Mouse (Mus musculus) midbrain, embryonic 15.5 days (tissue): Measurements from ENCODE around the gene Rpl27a. TPM values are rescaled to one million over a fixed set of nuclear protein-coding genes. Genes with fewer than 3 reads are reported as not detected.

Source experiments
- ATAC-seq: fragments of 200-750 bp; cut with Nextera tagmentation; replicated peaks from 2 replicates; pipeline ENCODE4 v1.8.0; 2017; ENCODE audit warnings: moderate TSS enrichment
- H3K27ac ChIP-seq: fragments of 300-500 bp; sonication (generic); 2 replicates; pipeline ENCODE4 v1.5.1; 2015; ENCODE audit warnings: mild to moderate bottlenecking, inconsistent platforms
- H3K27me3 ChIP-seq: fragments of 300-500 bp; sonication (generic); replicated peaks from 2 replicates; pipeline ENCODE4 v1.6.1; 2015; ENCODE audit warnings: inconsistent platforms
- H3K36me3 ChIP-seq: fragments of 300-500 bp; sonication (generic); replicated peaks from 2 replicates; pipeline ENCODE4 v1.6.1; 2015; ENCODE audit warnings: inconsistent platforms
- H3K4me1 ChIP-seq: fragments of 300-500 bp; sonication (generic); 2 replicates; pipeline ENCODE4 v1.6.1; 2015; ENCODE audit warnings: inconsistent platforms
- H3K4me2 ChIP-seq: fragments of 300-500 bp; sonication (generic); 2 replicates; pipeline ENCODE4 v1.6.1; 2015; ENCODE audit warnings: inconsistent platforms, mild to moderate bottlenecking, moderate library complexity
- H3K4me3 ChIP-seq: fragments of 300-500 bp; sonication (generic); 2 replicates; pipeline ENCODE4 v1.5.1; 2015; ENCODE audit warnings: mild to moderate bottlenecking, inconsistent platforms
- H3K9ac ChIP-seq: fragments of 300-500 bp; sonication (generic); 2 replicates; pipeline ENCODE4 v1.6.1; 2015; ENCODE audit warnings: mild to moderate bottlenecking, inconsistent platforms
- H3K9me3 ChIP-seq: fragments of 300-500 bp; sonication (generic); 2 replicates; pipeline ENCODE4 v1.6.1; 2016; ENCODE audit warnings: inconsistent platforms
- WGBS: fragments of 180-500 bp; shearing (Covaris S2); methylation state at CpG from one replicate; pipeline ENCODE4 v1.1.7; 2015; ENCODE audit warnings: mixed read lengths; 5-methylcytosine and 5-hydroxymethylcytosine counted together
- polyA plus RNA-seq: library from polyadenylated mRNA; unstranded; fragments of >200 nt; fragmentation: Nextera tagmentation; extraction: Ambion mirVana; gene quantifications from 2 replicates; pipeline ENCODE4 v1.2.1, GENCODE M21; 2015

Rpl27a gene
- polyA plus RNA-seq, 1 experiment from 2014 or later = 64.4 TPM

- H3K9ac ChIP-seq = no peak overlapping the region
- no peak overlapping the region for H3K4me2 ChIP-seq
- H3K9me3 ChIP-seq = no peaks in the 10 kb centered on the region
- peaks cover 10% of the 10 kb centered on the region; the same call in 1 of the 2 replicates for H3K36me3 ChIP-seq
- H3K27me3 ChIP-seq = no peaks in the 10 kb centered on the region
- 15% methylated on average over 3 of the region's 3 CpGs for WGBS
- no peaks in the 10 kb centered on the region for H3K4me1 ChIP-seq
- no peak overlapping the region for H3K27ac ChIP-seq
- ATAC-seq = peak; percentile 79
- no peak overlapping the region for H3K4me3 ChIP-seq
Observed at GRCm38 (mm10) chr7:109528356-109528755, 9.4 kb downstream of the Rpl27a start.

GRCm38 (mm10) chr7:109529741-109530140, 10.8 kb downstream of the Rpl27a start:
- no peaks in the 10 kb centered on the region for H3K4me1 ChIP-seq
- ATAC-seq = no peak
- H3K4me3 ChIP-seq = no peak overlapping the region
- no peak overlapping the region for H3K4me2 ChIP-seq
- WGBS = 80% methylated on average over 2 of the region's 2 CpGs
- no peaks in the 10 kb centered on the region for H3K9me3 ChIP-seq
- no peaks in the 10 kb centered on the region for H3K27me3 ChIP-seq
- no peak overlapping the region for H3K9ac ChIP-seq
- H3K36me3 ChIP-seq = peaks cover 4% of the 10 kb centered on the region; the same call in 1 of the 2 replicates
- H3K27ac ChIP-seq = no peak overlapping the region

GRCm38 (mm10) chr7:109531501-109531900, 12.6 kb downstream of the Rpl27a start:
- Histone ChIP-seq H3K4me3 (no peak overlapping the region), H3K4me1 (no peaks in the 10 kb centered on the region), H3K9me3 (no peaks in the 10 kb centered on the region), H3K27me3 (no peaks in the 10 kb centered on the region), H3K36me3 (no peaks in the 10 kb centered on the region), H3K4me2 (no peak overlapping the region), H3K9ac (no peak overlapping the region), H3K27ac (no peak overlapping the region)
- 93% methylated on average over 5 of the region's 5 CpGs for WGBS
- ATAC-seq = no peak

- Histone ChIP-seq H3K36me3 (no peaks in the 10 kb centered on the region), H3K9me3 (no peaks in the 10 kb centered on the region), H3K9ac (no peak overlapping the region), H3K4me1 (peaks cover 5% of the 10 kb centered on the region; the same call in 1 of the 2 replicates), H3K4me2 (no peak overlapping the region), H3K27ac (no peak overlapping the region), H3K4me3 (no peak overlapping the region), H3K27me3 (no peaks in the 10 kb centered on the region)
- WGBS = 86% methylated on average over 3 of the region's 3 CpGs
- ATAC-seq = no peak
Observed at GRCm38 (mm10) chr7:109532691-109533090, 13.7 kb downstream of the Rpl27a start.

- 90% methylated on average over 4 of the region's 4 CpGs for WGBS
- no peak overlapping the region for H3K9ac ChIP-seq
- no peak overlapping the region for H3K4me2 ChIP-seq
- H3K27ac ChIP-seq = no peak overlapping the region
- no peaks in the 10 kb centered on the region for H3K27me3 ChIP-seq
- H3K4me3 ChIP-seq = no peak overlapping the region
- no peak for ATAC-seq
- H3K4me1 ChIP-seq = peaks cover 5% of the 10 kb centered on the region; the same call in 1 of the 2 replicates
- H3K9me3 ChIP-seq = no peaks in the 10 kb centered on the region
- H3K36me3 ChIP-seq = no peaks in the 10 kb centered on the region
Observed at GRCm38 (mm10) chr7:109533129-109533528, 14.2 kb downstream of the Rpl27a start.

- no peak for ATAC-seq
- 89% methylated on average over 4 of the region's 4 CpGs for WGBS
Observed at GRCm38 (mm10) chr7:109533888-109534287, 14.9 kb downstream of the Rpl27a start.

GRCm38 (mm10) chr7:109534921-109535320, 16.0 kb downstream of the Rpl27a start:
- no peak overlapping the region for H3K9ac ChIP-seq
- H3K27me3 ChIP-seq = no peaks in the 10 kb centered on the region
- H3K36me3 ChIP-seq = no peaks in the 10 kb centered on the region
- H3K4me1 ChIP-seq = peaks cover 5% of the 10 kb centered on the region; the same call in 1 of the 2 replicates
- no peak overlapping the region for H3K27ac ChIP-seq
- no peaks in the 10 kb centered on the region for H3K9me3 ChIP-seq
- H3K4me2 ChIP-seq = no peak overlapping the region
- WGBS = 95% methylated on average over 3 of the region's 3 CpGs
- no peak for ATAC-seq
- no peak overlapping the region for H3K4me3 ChIP-seq

More at GRCm38 (mm10) chr7:109533888-109534287, 14.9 kb downstream of the Rpl27a start:
- H3K4me2 ChIP-seq = no peak overlapping the region
- H3K36me3 ChIP-seq = no peaks in the 10 kb centered on the region
- peaks cover 5% of the 10 kb centered on the region; the same call in 1 of the 2 replicates for H3K4me1 ChIP-seq
- H3K9ac ChIP-seq = no peak overlapping the region
- H3K27ac ChIP-seq = no peak overlapping the region
- no peak overlapping the region for H3K4me3 ChIP-seq
- no peaks in the 10 kb centered on the region for H3K9me3 ChIP-seq
- no peaks in the 10 kb centered on the region for H3K27me3 ChIP-seq

DNA sequence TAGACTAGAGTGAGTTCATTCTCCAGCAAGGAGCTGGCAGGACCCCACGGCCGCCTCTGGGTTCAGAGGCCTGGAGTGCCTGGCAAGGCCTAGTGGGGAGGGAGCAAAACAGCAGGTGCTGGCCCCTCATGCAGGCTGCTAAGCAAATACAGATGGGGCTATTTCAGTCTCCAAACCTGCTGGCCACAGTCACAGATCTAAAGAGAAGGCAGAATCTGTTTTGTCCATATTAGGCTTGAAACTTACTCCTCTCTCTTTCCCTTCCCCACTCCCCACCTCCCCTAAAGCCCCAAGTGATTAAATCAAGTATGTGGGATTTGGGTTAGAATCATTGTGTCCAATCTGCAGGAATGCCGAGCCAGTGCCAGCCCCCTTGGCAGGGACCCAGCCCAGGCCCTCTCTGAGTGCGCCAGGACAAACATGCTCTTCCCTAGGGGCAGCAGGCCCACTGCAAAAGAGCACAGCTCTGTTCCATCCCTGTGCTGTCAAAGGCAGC, 17.6 kb downstream of the Rpl27a start:
- H3K9me3 ChIP-seq = no peaks in the 10 kb centered on the region
- peak; percentile 86 for ATAC-seq
- no peak overlapping the region for H3K4me2 ChIP-seq
- no peak overlapping the region for H3K4me3 ChIP-seq
- H3K27ac ChIP-seq = peak overlapping the region; percentile 31; the same call in 1 of the 2 replicates
- peaks cover 5% of the 10 kb centered on the region; the same call in 1 of the 2 replicates for H3K4me1 ChIP-seq
- no peaks in the 10 kb centered on the region for H3K36me3 ChIP-seq
- WGBS = 38% methylated on average over 4 of the region's 4 CpGs
- H3K9ac ChIP-seq = no peak overlapping the region
- no peaks in the 10 kb centered on the region for H3K27me3 ChIP-seq

DNA sequence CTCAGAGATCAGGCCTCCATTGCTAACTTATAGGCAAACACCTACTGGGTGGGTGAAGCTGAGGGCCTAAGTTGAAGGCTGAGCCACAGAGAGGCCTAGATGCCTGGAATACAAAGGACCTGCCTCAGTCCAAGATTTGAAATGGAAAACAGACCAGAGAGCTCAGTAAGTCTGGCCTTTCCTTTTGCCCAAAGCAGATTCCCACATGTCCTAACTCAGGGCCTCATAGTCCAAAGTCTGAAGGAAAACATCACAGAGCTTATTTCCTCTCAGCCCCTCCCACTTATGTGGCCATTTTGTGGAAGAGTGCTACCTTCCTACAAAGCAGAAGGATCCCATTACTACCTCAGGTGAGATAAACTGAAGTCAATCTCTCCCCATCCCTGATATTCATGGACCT, 22.0 kb downstream of the Rpl27a start:
- H3K9ac ChIP-seq = no peak overlapping the region
- H3K4me1 ChIP-seq = peaks cover 7% of the 10 kb centered on the region; the same call in 1 of the 2 replicates
- no peak overlapping the region for H3K27ac ChIP-seq
- H3K4me2 ChIP-seq = no peak overlapping the region
- H3K4me3 ChIP-seq = no peak overlapping the region
- ATAC-seq = no peak
- H3K36me3 ChIP-seq = no peaks in the 10 kb centered on the region
- H3K27me3 ChIP-seq = no peaks in the 10 kb centered on the region
- no peaks in the 10 kb centered on the region for H3K9me3 ChIP-seq

DNA sequence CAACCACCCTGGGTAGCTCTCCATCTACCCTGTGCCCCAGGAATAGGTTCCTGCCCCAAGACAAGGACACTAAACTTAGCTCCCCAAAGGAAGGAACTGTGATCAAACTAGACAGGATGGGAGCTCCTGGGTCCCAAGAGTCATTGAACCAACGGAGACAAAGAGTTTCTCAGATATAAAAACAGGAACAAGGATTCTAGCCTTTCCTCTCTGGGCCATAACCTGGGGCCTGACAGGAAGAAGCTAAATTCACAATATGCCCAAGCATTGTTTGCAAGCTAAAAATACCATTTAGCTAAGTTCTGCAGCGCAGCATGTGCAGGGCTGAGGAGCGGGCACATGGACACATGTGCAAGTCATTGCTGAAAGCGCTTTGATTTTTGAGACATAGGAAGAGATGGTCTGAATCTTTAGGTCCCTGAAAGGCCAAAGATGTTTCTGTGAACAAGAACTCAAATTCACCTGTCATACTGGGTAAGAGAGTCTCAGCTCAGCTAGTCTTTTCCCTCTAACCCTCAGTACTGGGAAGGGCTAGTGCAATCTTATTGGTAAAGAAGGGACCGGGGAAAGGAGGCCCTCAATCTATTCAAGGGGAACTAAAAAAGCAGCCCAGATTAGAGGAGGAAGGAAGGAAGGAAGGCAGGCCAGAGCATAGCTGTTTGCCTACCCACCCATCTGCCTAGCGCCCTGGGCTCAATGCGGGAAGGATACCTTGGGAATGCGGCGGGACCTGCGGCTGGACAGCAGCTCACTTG, 22.8 kb downstream of the Rpl27a start:
- H3K9me3 ChIP-seq = no peaks in the 10 kb centered on the region
- H3K36me3 ChIP-seq = no peaks in the 10 kb centered on the region
- 92% methylated on average over 10 of the region's 10 CpGs for WGBS
- H3K9ac ChIP-seq = no peak overlapping the region
- no peak for ATAC-seq
- no peak overlapping the region for H3K4me2 ChIP-seq
- H3K27me3 ChIP-seq = no peaks in the 10 kb centered on the region
- H3K4me3 ChIP-seq = no peak overlapping the region
- H3K27ac ChIP-seq = no peak overlapping the region
- peaks cover 5% of the 10 kb centered on the region; the same call in 1 of the 2 replicates for H3K4me1 ChIP-seq

GRCm38 (mm10) chr7:109542364-109542628, 23.3 kb downstream of the Rpl27a start:
- Histone ChIP-seq H3K4me3 (no peak overlapping the region), H3K9me3 (no peaks in the 10 kb centered on the region), H3K9ac (no peak overlapping the region), H3K36me3 (no peaks in the 10 kb centered on the region), H3K4me2 (no peak overlapping the region), H3K27ac (no peak overlapping the region), H3K27me3 (no peaks in the 10 kb centered on the region), H3K4me1 (0 out of 2 replicates have a peak, but pooled peaks cover 2% of the 10 kb centered on the region)
- 94% methylated on average over 3 of the region's 3 CpGs for WGBS
- no peak for ATAC-seq

DNA sequence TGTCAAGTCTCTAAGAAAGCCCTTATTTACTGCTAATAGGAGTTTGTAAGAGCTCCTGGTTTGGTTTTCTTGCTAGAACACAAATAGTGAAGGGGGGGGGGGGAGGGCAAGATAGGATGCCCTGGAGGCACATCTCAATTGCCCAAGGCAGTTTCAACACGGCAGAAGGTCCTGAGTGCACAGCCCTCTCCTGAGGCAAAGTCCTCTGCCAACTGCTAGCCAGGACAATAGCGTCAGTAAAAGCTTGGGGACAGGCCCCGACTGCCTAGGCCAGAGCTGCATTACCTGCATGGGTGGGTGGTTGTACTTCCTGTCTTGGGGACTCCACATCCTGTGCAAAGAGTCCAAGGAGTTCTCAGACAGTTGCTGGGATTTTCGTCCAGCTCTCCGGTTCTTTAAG, 25.8 kb downstream of the Rpl27a start:
- 0 out of 2 replicates have a peak, but pooled peaks cover 2% of the 10 kb centered on the region for H3K4me1 ChIP-seq
- 83% methylated on average over 5 of the region's 5 CpGs for WGBS

More for the DNA sequence above, 25.8 kb downstream of the Rpl27a start:
- no peaks in the 10 kb centered on the region for H3K9me3 ChIP-seq
- H3K4me3 ChIP-seq = no peak overlapping the region
- H3K36me3 ChIP-seq = no peaks in the 10 kb centered on the region
- no peak overlapping the region for H3K27ac ChIP-seq
- ATAC-seq = no peak
- H3K4me2 ChIP-seq = no peak overlapping the region
- no peak overlapping the region for H3K9ac ChIP-seq
- no peaks in the 10 kb centered on the region for H3K27me3 ChIP-seq
